Mouse (Mus musculus): ENCODE measurements at regions not wholly inside any gene's neighbourhood (a gene's known extent, or its start where the extent isn't known, plus 50 kb on each side); places are given as distances from the start of the nearest gene placed in this dataset.
A peak's percentile ranks its signal among the peaks of the same experiment; 100 is the strongest.

DNA sequence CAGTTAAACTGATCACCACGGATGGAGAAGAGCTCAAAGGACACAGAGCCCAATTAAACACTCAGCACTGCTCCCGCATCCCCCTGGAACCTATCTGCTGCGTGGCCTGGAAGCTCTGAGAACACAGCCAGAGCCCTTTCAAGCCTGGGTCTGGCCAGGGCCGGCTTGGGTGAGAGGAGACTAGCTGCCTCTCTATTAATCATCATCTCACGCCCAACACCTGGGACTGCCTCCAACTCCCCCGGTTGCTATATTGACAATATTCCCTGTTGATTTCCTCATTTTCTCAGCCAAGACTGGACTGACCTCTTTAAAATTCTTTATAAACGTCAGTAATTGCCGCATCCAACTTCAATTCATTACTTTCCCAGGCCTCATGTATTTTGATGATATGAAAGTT lies 133.7 kb upstream of the Irx1 start:
- peak; percentile 58 for DNase-seq (ENCODE audit: low spot score)
- WGBS = 41% methylated on average over 8 of the region's 8 CpGs
- no peak for ATAC-seq (ENCODE audit: low FRiP score)

DNA sequence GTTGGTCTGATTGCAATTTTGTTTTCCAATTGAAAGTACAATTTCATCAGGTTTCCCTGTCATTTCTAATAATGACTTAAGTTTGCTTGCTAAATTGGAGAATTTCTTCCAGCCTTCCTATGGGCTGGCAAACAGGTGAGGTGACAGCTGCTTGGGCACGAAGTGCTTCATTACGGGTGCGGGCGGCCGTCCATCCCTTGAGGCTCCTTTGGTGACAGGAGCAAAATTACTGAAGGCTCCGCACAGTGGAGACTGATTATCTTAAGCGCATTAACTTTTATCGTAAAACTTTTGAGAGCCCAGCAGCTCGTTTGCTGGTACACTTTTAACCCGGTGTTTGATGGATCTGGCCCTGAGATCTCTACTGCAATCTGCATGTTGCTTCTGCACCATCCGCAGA lies 134.3 kb upstream of the Irx1 start:
- ATAC-seq (ENCODE audit: low FRiP score) = no peak
- H3K27me3 ChIP-seq (ENCODE audit: insufficient read depth, low read length) = no peaks in the 10 kb centered on the region
- 66% methylated on average over 11 of the region's 11 CpGs for WGBS
- H3K4me3 ChIP-seq (ENCODE audit: low read depth, low read length) = no peak overlapping the region
- H3K36me3 ChIP-seq (ENCODE audit: insufficient read depth, low read length) = no peaks in the 10 kb centered on the region
- no peaks in the 10 kb centered on the region for H3K4me1 ChIP-seq (ENCODE audit: insufficient read depth, low read length)
- no peaks in the 10 kb centered on the region for H3K9me3 ChIP-seq (ENCODE audit: low read length)
- no peak overlapping the region for H3K27ac ChIP-seq (ENCODE audit: low read depth, low read length)
- no peak for TF ChIP-seq CTCF (IDR thresholded peaks at IDR 0.05)
- no peak for DNase-seq (ENCODE audit: low spot score)
- no peak overlapping the region for H3K9ac ChIP-seq (replicated peaks; ENCODE audit: low read length, poor library complexity, severe bottlenecking)
- no peak overlapping the region for H3K4me2 ChIP-seq (ENCODE audit: low read depth, low read length, poor library complexity, severe bottlenecking)

More for the DNA sequence above, 133.7 kb upstream of the Irx1 start:
- no peak overlapping the region for H3K27ac ChIP-seq (ENCODE audit: low read depth, low read length)
- H3K9me3 ChIP-seq (ENCODE audit: low read length) = no peaks in the 10 kb centered on the region
- H3K4me1 ChIP-seq (ENCODE audit: insufficient read depth, low read length) = no peaks in the 10 kb centered on the region
- H3K36me3 ChIP-seq (ENCODE audit: insufficient read depth, low read length) = no peaks in the 10 kb centered on the region
- H3K9ac ChIP-seq (replicated peaks; ENCODE audit: low read length, poor library complexity, severe bottlenecking) = no peak overlapping the region
- no peak overlapping the region for H3K4me3 ChIP-seq (ENCODE audit: low read depth, low read length)
- H3K27me3 ChIP-seq (ENCODE audit: insufficient read depth, low read length) = no peaks in the 10 kb centered on the region
- no peak for TF ChIP-seq CTCF (IDR thresholded peaks at IDR 0.05)
- H3K4me2 ChIP-seq (ENCODE audit: low read depth, low read length, poor library complexity, severe bottlenecking) = no peak overlapping the region

DNA sequence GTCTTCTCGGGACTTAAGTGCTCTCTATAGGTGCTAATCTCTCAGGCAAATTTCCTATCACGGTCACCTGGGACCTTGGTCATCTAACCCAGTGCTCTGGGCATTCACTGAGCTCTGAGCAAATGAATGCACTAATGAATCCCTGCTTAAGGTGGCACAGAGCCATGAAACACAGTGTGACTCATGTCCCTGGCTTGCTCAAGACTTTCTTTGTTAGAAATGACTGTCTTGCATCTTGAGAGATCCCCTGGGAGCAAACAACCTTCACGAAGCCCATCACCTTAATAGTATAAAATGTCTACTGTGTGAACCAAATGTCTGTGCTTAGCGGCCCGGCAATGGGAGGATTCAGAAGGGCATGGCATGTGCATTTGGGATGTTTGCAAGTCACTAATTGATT lies 137.2 kb upstream of the Irx1 start:
- WGBS = 70% methylated on average over 5 of the region's 5 CpGs

DNA sequence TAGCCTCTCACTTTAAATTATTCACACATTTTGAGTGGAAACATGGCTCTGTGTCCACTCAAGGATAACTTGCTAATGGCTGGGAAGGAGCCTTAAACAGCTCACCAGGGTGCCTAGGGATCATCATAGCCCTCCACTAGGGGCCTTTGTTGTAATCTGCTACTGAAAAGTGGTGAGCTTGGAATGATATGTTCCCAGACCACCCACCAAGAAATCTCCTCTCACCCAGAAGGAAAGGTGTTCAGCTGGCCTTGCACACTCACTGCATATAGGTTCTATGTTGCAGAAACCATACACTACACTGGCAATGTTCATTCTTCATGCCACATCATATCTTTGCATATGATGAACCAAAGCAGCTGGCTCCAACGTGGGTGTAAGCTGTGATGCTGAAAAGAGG lies 145.1 kb upstream of the Irx1 start:
- Histone ChIP-seq H3K9me3 (ENCODE audit: low read length) (no peaks in the 10 kb centered on the region), H3K36me3 (ENCODE audit: insufficient read depth, low read length) (no peaks in the 10 kb centered on the region), H3K9ac (replicated peaks; ENCODE audit: low read length, poor library complexity, severe bottlenecking) (no peak overlapping the region), H3K4me1 (ENCODE audit: insufficient read depth, low read length) (no peaks in the 10 kb centered on the region), H3K27me3 (ENCODE audit: insufficient read depth, low read length) (no peaks in the 10 kb centered on the region), H3K4me3 (ENCODE audit: low read depth, low read length) (no peak overlapping the region), H3K27ac (ENCODE audit: low read depth, low read length) (no peak overlapping the region), H3K4me2 (ENCODE audit: low read depth, low read length, poor library complexity, severe bottlenecking) (no peak overlapping the region)
- no peak for TF ChIP-seq CTCF (IDR thresholded peaks at IDR 0.05)
- ATAC-seq (ENCODE audit: low FRiP score) = no peak
- WGBS = 79% methylated on average over 1 of the region's 1 CpGs
- no peak for DNase-seq (ENCODE audit: low spot score)

More for the DNA sequence above, 137.2 kb upstream of the Irx1 start:
- DNase-seq (ENCODE audit: low spot score) = peak; percentile 32
- no peak overlapping the region for H3K4me2 ChIP-seq (ENCODE audit: low read depth, low read length, poor library complexity, severe bottlenecking)
- H3K27ac ChIP-seq (ENCODE audit: low read depth, low read length) = no peak overlapping the region
- H3K27me3 ChIP-seq (ENCODE audit: insufficient read depth, low read length) = no peaks in the 10 kb centered on the region
- H3K36me3 ChIP-seq (ENCODE audit: insufficient read depth, low read length) = no peaks in the 10 kb centered on the region
- no peak for TF ChIP-seq CTCF (IDR thresholded peaks at IDR 0.05)
- no peak for ATAC-seq (ENCODE audit: low FRiP score)
- no peak overlapping the region for H3K4me3 ChIP-seq (ENCODE audit: low read depth, low read length)
- no peak overlapping the region for H3K9ac ChIP-seq (replicated peaks; ENCODE audit: low read length, poor library complexity, severe bottlenecking)
- H3K4me1 ChIP-seq (ENCODE audit: insufficient read depth, low read length) = no peaks in the 10 kb centered on the region
- no peaks in the 10 kb centered on the region for H3K9me3 ChIP-seq (ENCODE audit: low read length)

DNA sequence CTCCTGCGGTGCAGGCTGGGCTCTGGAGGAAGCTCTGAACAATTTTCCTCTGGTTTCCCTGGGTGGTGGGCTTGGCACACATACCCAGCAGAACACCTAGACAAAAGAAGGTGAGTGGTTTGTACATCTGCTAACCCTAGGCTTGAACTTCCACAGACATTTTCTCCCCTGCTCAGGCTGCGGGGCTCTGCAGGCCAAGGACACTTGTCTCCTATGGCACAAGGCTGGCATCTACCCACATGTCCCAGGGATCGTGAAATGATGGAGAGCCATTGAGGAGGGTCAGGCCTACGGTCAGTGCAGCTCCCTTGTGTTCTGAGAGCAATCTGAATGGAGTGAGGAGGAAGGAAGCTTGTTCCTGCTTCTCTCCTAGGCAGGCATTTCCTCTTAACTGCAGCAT lies 150.4 kb upstream of the Irx1 start:
- TF ChIP-seq CTCF (IDR thresholded peaks at IDR 0.05) = no peak
- DNase-seq (ENCODE audit: low spot score) (no peak), ATAC-seq (ENCODE audit: low FRiP score) (no peak)
- H3K4me2 ChIP-seq (ENCODE audit: low read depth, low read length, poor library complexity, severe bottlenecking) = no peak overlapping the region
- 0 out of 2 replicates have a peak, but pooled peaks cover 3% of the 10 kb centered on the region for H3K4me1 ChIP-seq (ENCODE audit: insufficient read depth, low read length)
- WGBS = 89% methylated on average over 4 of the region's 4 CpGs
- no peak overlapping the region for H3K9ac ChIP-seq (replicated peaks; ENCODE audit: low read length, poor library complexity, severe bottlenecking)
- no peaks in the 10 kb centered on the region; the same call in none of the 2 replicates for H3K27me3 ChIP-seq (ENCODE audit: insufficient read depth, low read length)
- no peak overlapping the region for H3K27ac ChIP-seq (ENCODE audit: low read depth, low read length)
- H3K36me3 ChIP-seq (ENCODE audit: insufficient read depth, low read length) = no peaks in the 10 kb centered on the region
- H3K4me3 ChIP-seq (ENCODE audit: low read depth, low read length) = no peak overlapping the region
- H3K9me3 ChIP-seq (ENCODE audit: low read length) = no peaks in the 10 kb centered on the region

DNA sequence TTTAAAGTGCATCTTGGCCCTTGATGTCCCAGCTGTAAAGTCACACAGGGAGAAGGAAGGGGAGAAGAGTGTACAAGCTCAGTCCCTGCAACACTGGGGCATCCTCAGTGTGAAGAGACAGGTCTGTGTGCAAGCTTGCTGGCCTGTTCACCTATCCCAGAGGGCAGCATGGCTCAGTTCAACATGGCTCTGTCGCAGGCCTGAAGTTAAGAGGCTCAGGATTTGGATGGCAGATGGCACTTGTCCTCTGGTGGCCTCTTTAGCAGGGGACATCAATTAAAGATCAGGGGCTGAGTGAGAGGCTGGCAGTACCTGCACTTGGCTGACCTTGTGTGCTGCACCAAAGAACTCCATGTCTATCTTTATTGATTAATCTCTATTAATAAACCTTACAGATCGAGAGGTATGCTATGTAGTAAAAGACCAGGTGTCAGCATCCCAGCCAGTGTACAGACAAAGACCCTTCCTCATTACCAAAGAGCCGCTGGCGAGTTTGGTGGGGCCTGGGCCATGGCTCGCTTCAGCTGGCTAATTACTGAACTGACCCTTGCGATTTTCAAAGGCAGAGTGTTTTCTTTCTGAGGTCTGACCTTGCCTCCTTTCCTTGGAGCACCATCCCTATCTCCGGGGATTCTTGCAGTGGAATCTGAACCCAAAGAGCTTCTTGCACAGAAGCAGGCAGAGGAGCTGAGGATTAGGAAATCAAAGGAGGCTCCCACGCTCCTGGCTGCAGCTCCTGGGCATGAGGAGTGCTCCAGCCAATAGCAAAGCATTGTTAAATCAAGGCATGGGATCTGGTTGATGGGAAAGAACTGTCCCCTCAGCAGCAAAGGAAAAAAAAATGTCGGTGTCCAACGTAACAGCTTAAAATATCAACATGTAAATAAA lies 151.5 kb upstream of the Irx1 start:
- H3K4me3 ChIP-seq (ENCODE audit: low read depth, low read length) = no peak overlapping the region
- H3K9ac ChIP-seq (replicated peaks; ENCODE audit: low read length, poor library complexity, severe bottlenecking) = no peak overlapping the region
- DNase-seq (ENCODE audit: low spot score) = no peak
- H3K27me3 ChIP-seq (ENCODE audit: insufficient read depth, low read length) = no peaks in the 10 kb centered on the region; the same call in none of the 2 replicates
- 0 out of 2 replicates have a peak, but pooled peaks cover 3% of the 10 kb centered on the region for H3K4me1 ChIP-seq (ENCODE audit: insufficient read depth, low read length)
- H3K36me3 ChIP-seq (ENCODE audit: insufficient read depth, low read length) = no peaks in the 10 kb centered on the region
- WGBS = 17% methylated on average over 10 of the region's 10 CpGs
- no peaks in the 10 kb centered on the region for H3K9me3 ChIP-seq (ENCODE audit: low read length)
- ATAC-seq (ENCODE audit: low FRiP score) = no peak
- H3K27ac ChIP-seq (ENCODE audit: low read depth, low read length) = no peak overlapping the region
- H3K4me2 ChIP-seq (ENCODE audit: low read depth, low read length, poor library complexity, severe bottlenecking) = no peak overlapping the region
- no peak for TF ChIP-seq CTCF (IDR thresholded peaks at IDR 0.05)
